Mouse (Mus musculus) forebrain, embryonic 10.5 days (tissue): ENCODE measurements around the gene Rasl2-9. TPM values are rescaled to one million over a fixed set of nuclear protein-coding genes. Genes with fewer than 3 reads are reported as not detected.
A peak's percentile ranks its signal among the peaks of the same experiment; 100 is the strongest.
"Not testable (repeated sequence)": the region's sequence is repeated elsewhere in the genome, so short reads cannot be mapped to it uniquely, and the experiment has no call there.

Source experiments
- DNase-seq: peaks from one replicate; pipeline ENCODE4 v3.0.0-alpha.2; 2017; ENCODE audit warnings: low spot score; ENCODE audit errors: extremely low spot score
- H3K27ac ChIP-seq: fragments of 300-500 bp; sonication (generic); 2 replicates; pipeline ENCODE4 v1.5.1; 2016; ENCODE audit warnings: mild to moderate bottlenecking
- H3K27me3 ChIP-seq: fragments of 300-500 bp; sonication (generic); 2 replicates; pipeline ENCODE4 v1.6.1; 2016; ENCODE audit warnings: mild to moderate bottlenecking; ENCODE audit not compliant: poor library complexity, severe bottlenecking
- H3K36me3 ChIP-seq: fragments of 300-500 bp; sonication (generic); replicated peaks from 2 replicates; pipeline ENCODE4 v1.6.1; 2016; ENCODE audit warnings: mild to moderate bottlenecking, moderate library complexity
- H3K4me1 ChIP-seq: fragments of 300-500 bp; sonication (generic); 2 replicates; pipeline ENCODE4 v1.6.1; 2016
- H3K4me3 ChIP-seq: fragments of 300-500 bp; sonication (generic); 2 replicates; pipeline ENCODE4 v1.5.1; 2016; ENCODE audit warnings: mild to moderate bottlenecking, moderate library complexity
- H3K9me3 ChIP-seq: fragments of 300-500 bp; sonication (generic); 2 replicates; pipeline ENCODE4 v1.6.1; 2016; ENCODE audit warnings: mild to moderate bottlenecking, moderate library complexity
- WGBS: fragments of 180-500 bp; shearing (Covaris S2); methylation state at CpG from one replicate; pipeline ENCODE4 v1.1.7; 2016; 5-methylcytosine and 5-hydroxymethylcytosine counted together
- polyA plus RNA-seq: library from polyadenylated mRNA; unstranded; fragments of >200 nt; fragmentation: Nextera tagmentation; extraction: Ambion mirVana; gene quantifications from 2 replicates; pipeline ENCODE4 v1.2.1, GENCODE M21; 2016

Rasl2-9 gene
- polyA plus RNA-seq = 0.24 TPM in 1 of 2 replicates, not detected in the other

- H3K4me3 ChIP-seq = peak within 1 kb of the TSS; percentile 47
- H3K27ac ChIP-seq = peak within 1 kb of the TSS; percentile 62
- H3K36me3 ChIP-seq = no peaks in the 10 kb centered on the region
- H3K27me3 ChIP-seq = peaks cover 10% of the 10 kb centered on the region; the same call in 1 of the 2 replicates
- peaks cover 6% of the 10 kb centered on the region for H3K4me1 ChIP-seq
- WGBS = 21% methylated on average over 42 of the region's 42 CpGs
- peak; percentile 70 for DNase-seq
- H3K9me3 ChIP-seq = peaks cover 12% of the 10 kb centered on the region
Measured at GRCm38 (mm10) chr7:5125549-5126406, at the start of gene Rasl2-9. Gene Rasl2-9, minus strand, starts transcription at chr7:5125950.

- H3K4me1 ChIP-seq, DNase-seq, H3K27ac ChIP-seq, H3K36me3 ChIP-seq, H3K27me3 ChIP-seq, H3K9me3 ChIP-seq, H3K4me3 ChIP-seq: not testable (repeated sequence)
Measured at GRCm38 (mm10) chr7:5149570-5149969, 23.8 kb upstream of the Rasl2-9 start, which contains the start of gene Vmn1r55. Gene Vmn1r55, minus strand, starts transcription at chr7:5149670.

- Histone ChIP-seq H3K36me3 (no peaks in the 10 kb centered on the region), H3K4me1 (peaks cover 6% of the 10 kb centered on the region), H3K9me3 (peaks cover 10% of the 10 kb centered on the region; the same call in 1 of the 2 replicates), H3K27ac (no peak overlapping the region), H3K27me3 (peaks cover 10% of the 10 kb centered on the region; the same call in 1 of the 2 replicates), H3K4me3 (no peak overlapping the region)
- no peak for DNase-seq
- WGBS = 91% methylated on average over 8 of the region's 8 CpGs
Measured at GRCm38 (mm10) chr7:5125078-5125477, 672 bp downstream of the Rasl2-9 start.

GRCm38 (mm10) chr7:5116850-5117249 lies 8.9 kb downstream of the Rasl2-9 start, which contains the start of gene Rfpl4:
Gene Rfpl4, minus strand, starts transcription at chr7:5116950.
- no peak for DNase-seq
- H3K36me3 ChIP-seq = no peaks in the 10 kb centered on the region

GRCm38 (mm10) chr7:5112701-5113100 lies 13.0 kb downstream of the Rasl2-9 start:
- Histone ChIP-seq H3K27ac (no peak overlapping the region), H3K27me3 (no peaks in the 10 kb centered on the region), H3K36me3 (no peaks in the 10 kb centered on the region), H3K4me1 (no peaks in the 10 kb centered on the region), H3K4me3 (no peak overlapping the region), H3K9me3 (peaks cover 4% of the 10 kb centered on the region; the same call in 1 of the 2 replicates)
- WGBS = 56% methylated on average over 3 of the region's 3 CpGs
- peak; percentile 9 for DNase-seq

More at GRCm38 (mm10) chr7:5116850-5117249, 8.9 kb downstream of the Rasl2-9 start, which contains the start of gene Rfpl4:
- no peaks in the 10 kb centered on the region for H3K4me1 ChIP-seq
- H3K27ac ChIP-seq = no peak within 1 kb of the TSS
- H3K4me3 ChIP-seq = no peak within 1 kb of the TSS
- WGBS = 88% methylated on average over 3 of the region's 3 CpGs
- 0 out of 2 replicates have a peak, but pooled peaks cover 3% of the 10 kb centered on the region for H3K9me3 ChIP-seq
- no peaks in the 10 kb centered on the region for H3K27me3 ChIP-seq

- no peak overlapping the region for H3K27ac ChIP-seq
- H3K4me3 ChIP-seq = no peak overlapping the region
- WGBS = 82% methylated on average over 8 of the region's 8 CpGs
- no peaks in the 10 kb centered on the region for H3K4me1 ChIP-seq
- no peak for DNase-seq
- no peaks in the 10 kb centered on the region for H3K36me3 ChIP-seq
- no peaks in the 10 kb centered on the region for H3K27me3 ChIP-seq
- H3K9me3 ChIP-seq = peaks cover 4% of the 10 kb centered on the region; the same call in 1 of the 2 replicates
Measured at GRCm38 (mm10) chr7:5109301-5109700, 16.4 kb downstream of the Rasl2-9 start.

GRCm38 (mm10) chr7:5108272-5108671 lies 17.5 kb downstream of the Rasl2-9 start:
- Histone ChIP-seq H3K4me3 (no peak overlapping the region), H3K36me3 (no peaks in the 10 kb centered on the region), H3K27me3 (no peaks in the 10 kb centered on the region), H3K4me1 (no peaks in the 10 kb centered on the region), H3K9me3 (peaks cover 4% of the 10 kb centered on the region; the same call in 1 of the 2 replicates), H3K27ac (no peak overlapping the region)
- 88% methylated on average over 4 of the region's 4 CpGs for WGBS
- no peak for DNase-seq

GRCm38 (mm10) chr7:5102564-5102963 lies 23.2 kb downstream of the Rasl2-9 start:
- Histone ChIP-seq H3K27ac (no peak overlapping the region), H3K27me3 (no peaks in the 10 kb centered on the region), H3K9me3 (no peaks in the 10 kb centered on the region), H3K36me3 (peaks cover 22% of the 10 kb centered on the region), H3K4me1 (no peaks in the 10 kb centered on the region), H3K4me3 (no peak overlapping the region)
- WGBS = 88% methylated on average over 2 of the region's 2 CpGs
- no peak for DNase-seq

GRCm38 (mm10) chr7:5101066-5101663 lies 24.6 kb downstream of the Rasl2-9 start:
- Histone ChIP-seq H3K36me3 (peaks cover 36% of the 10 kb centered on the region), H3K4me1 (no peaks in the 10 kb centered on the region), H3K27ac (no peak overlapping the region), H3K9me3 (no peaks in the 10 kb centered on the region), H3K4me3 (no peak overlapping the region), H3K27me3 (no peaks in the 10 kb centered on the region)
- DNase-seq = no peak
- WGBS = 90% methylated on average over 10 of the region's 10 CpGs

GRCm38 (mm10) chr7:5099796-5100195 lies 26.0 kb downstream of the Rasl2-9 start:
- Histone ChIP-seq H3K36me3 (peaks cover 50% of the 10 kb centered on the region), H3K4me3 (no peak overlapping the region), H3K9me3 (no peaks in the 10 kb centered on the region), H3K27me3 (no peaks in the 10 kb centered on the region), H3K4me1 (no peaks in the 10 kb centered on the region), H3K27ac (no peak overlapping the region)
- DNase-seq = no peak
- WGBS = 85% methylated on average over 3 of the region's 3 CpGs

- Histone ChIP-seq H3K27me3 (no peaks in the 10 kb centered on the region), H3K4me1 (no peaks in the 10 kb centered on the region), H3K36me3 (peaks cover 60% of the 10 kb centered on the region), H3K27ac (no peak overlapping the region), H3K4me3 (no peak overlapping the region), H3K9me3 (no peaks in the 10 kb centered on the region)
- no peak for DNase-seq
- 96% methylated on average over 5 of the region's 5 CpGs for WGBS
Measured at GRCm38 (mm10) chr7:5098769-5099168, 27.0 kb downstream of the Rasl2-9 start.

GRCm38 (mm10) chr7:5092831-5093510 lies 32.8 kb downstream of the Rasl2-9 start:
- 91% methylated on average over 21 of the region's 21 CpGs for WGBS
- Histone ChIP-seq H3K36me3 (peaks cover 98% of the 10 kb centered on the region), H3K27ac (no peak overlapping the region), H3K9me3 (peaks cover 3% of the 10 kb centered on the region; the same call in 1 of the 2 replicates), H3K4me3 (no peak overlapping the region), H3K4me1 (no peaks in the 10 kb centered on the region), H3K27me3 (no peaks in the 10 kb centered on the region)
- no peak for DNase-seq
